Mouse (Mus musculus) lung, postnatal 0 days (tissue): ENCODE data around the gene Plaur. TPM values are rescaled to one million over a fixed set of nuclear protein-coding genes. Genes with fewer than 3 reads are reported as not detected.

Experiments used
- ATAC-seq: fragments of 200-750 bp; cut with Nextera tagmentation; 2 replicates; pipeline ENCODE4 v1.8.0; 2017; ENCODE audit warnings: moderate library complexity
- DNase-seq: peaks from one replicate; pipeline ENCODE4 v3.0.0-alpha.2; 2016; ENCODE audit warnings: low spot score
- H3K27ac ChIP-seq: fragments of 300-500 bp; sonication (generic); 2 replicates; pipeline ENCODE4 v1.5.1; 2014; ENCODE audit warnings: antibody characterized with exemption, mild to moderate bottlenecking, low read length, mixed read lengths
- H3K27me3 ChIP-seq: fragments of 300-500 bp; sonication (generic); replicated peaks from 2 replicates; pipeline ENCODE4 v1.6.1; 2014; ENCODE audit warnings: low read length, mixed read lengths; ENCODE audit not compliant: insufficient read depth
- H3K36me3 ChIP-seq: fragments of 300-500 bp; sonication (generic); 2 replicates; pipeline ENCODE4 v1.6.1; 2014; ENCODE audit warnings: low read length, mixed read lengths; ENCODE audit not compliant: insufficient read depth
- H3K4me1 ChIP-seq: fragments of 300-500 bp; sonication (generic); 2 replicates; pipeline ENCODE4 v1.6.1; 2014; ENCODE audit warnings: antibody characterized with exemption, low read depth, low read length, mixed read lengths; ENCODE audit not compliant: insufficient read depth
- H3K4me2 ChIP-seq: fragments of 300-500 bp; sonication (generic); replicated peaks from 2 replicates; pipeline ENCODE4 v1.6.1; 2014; ENCODE audit warnings: low read depth, mild to moderate bottlenecking, low read length, moderate library complexity, mixed read lengths
- H3K4me3 ChIP-seq: fragments of 300-500 bp; sonication (generic); 2 replicates; pipeline ENCODE4 v1.5.1; 2014; ENCODE audit warnings: low read depth, low read length
- H3K9ac ChIP-seq: fragments of 300-500 bp; sonication (generic); replicated peaks from 2 replicates; pipeline ENCODE4 v1.6.1; 2014; ENCODE audit warnings: low read depth, mild to moderate bottlenecking
- H3K9me3 ChIP-seq: fragments of 300-500 bp; sonication (generic); 2 replicates; pipeline ENCODE4 v1.6.1; 2016; ENCODE audit warnings: low read length, mixed read lengths
- CTCF ChIP-seq: IDR thresholded peaks from 2 replicates; pipeline ENCODE4 v1.5.1; 2016; ENCODE audit warnings: antibody characterized with exemption, mild to moderate bottlenecking
- EP300 ChIP-seq: IDR thresholded peaks from 2 replicates; pipeline ENCODE4 v1.6.1; 2016; ENCODE audit warnings: antibody characterized with exemption, mild to moderate bottlenecking, control low read depth
- WGBS: fragments of 180-500 bp; shearing (Covaris S2); extraction: QIAGEN DNeasy Blood & Tissue Kit; methylation state at CpG from one replicate; pipeline ENCODE4 v1.1.7; 2014; 5-methylcytosine and 5-hydroxymethylcytosine counted together
- polyA plus RNA-seq: library from polyadenylated mRNA; unstranded; fragments of >200 nt; fragmentation: Nextera tagmentation; extraction: Ambion mirVana; gene quantifications from 2 replicates; pipeline ENCODE4 v1.2.1, GENCODE M21; 2015

Gene Plaur
- polyA plus RNA-seq, 1 experiment from 2014 or later: 72.0 TPM

GRCm38 (mm10) chr7:24461376-24462051 lies 770 bp upstream of the Plaur start:
- ATAC-seq (peak; percentile 36), DNase-seq (peak; percentile 75)
- WGBS: 22% methylated on average over 14 of the region's 14 CpGs
- Histone ChIP-seq H3K4me3 (no peak overlapping the region), H3K9ac (no peak overlapping the region), H3K36me3 (no peaks in the 10 kb centered on the region), H3K27me3 (no peaks in the 10 kb centered on the region), H3K4me2 (peak overlapping the region; percentile 53), H3K4me1 (peaks cover 7% of the 10 kb centered on the region), H3K9me3 (no peaks in the 10 kb centered on the region), H3K27ac (peak overlapping the region; percentile 94)
- TF ChIP-seq EP300 (peak; percentile 97), CTCF (no peak)

- Histone ChIP-seq H3K9me3 (no peaks in the 10 kb centered on the region), H3K4me2 (no peak overlapping the region), H3K9ac (no peak overlapping the region), H3K27ac (no peak overlapping the region), H3K4me3 (no peak overlapping the region), H3K4me1 (peaks cover 5% of the 10 kb centered on the region), H3K27me3 (no peaks in the 10 kb centered on the region), H3K36me3 (no peaks in the 10 kb centered on the region)
- DNase-seq (no peak), ATAC-seq (no peak)
- 90% methylated on average over 6 of the region's 6 CpGs for WGBS
- TF ChIP-seq EP300 (no peak), CTCF (no peak)
Measured at GRCm38 (mm10) chr7:24466835-24467234, 4.6 kb downstream of the Plaur start.

- DNase-seq: no peak
- no peak overlapping the region for H3K4me2 ChIP-seq
- no peak overlapping the region for H3K4me3 ChIP-seq
- TF ChIP-seq CTCF (no peak), EP300 (no peak)
- no peak overlapping the region for H3K9ac ChIP-seq
- no peaks in the 10 kb centered on the region for H3K27me3 ChIP-seq
- peaks cover 6% of the 10 kb centered on the region; the same call in 1 of the 2 replicates for H3K36me3 ChIP-seq
- no peak overlapping the region for H3K27ac ChIP-seq
- ATAC-seq: no peak
- H3K4me1 ChIP-seq: no peaks in the 10 kb centered on the region
- H3K9me3 ChIP-seq: no peaks in the 10 kb centered on the region
- WGBS: 80% methylated on average over 5 of the region's 5 CpGs
Measured at GRCm38 (mm10) chr7:24467886-24468285, 5.6 kb downstream of the Plaur start.

GRCm38 (mm10) chr7:24469126-24469525 lies 6.8 kb downstream of the Plaur start:
- H3K4me1 ChIP-seq: no peaks in the 10 kb centered on the region
- no peak for TF ChIP-seq EP300
- TF ChIP-seq CTCF: peak; percentile 69
- no peak for ATAC-seq
- WGBS: 90% methylated on average over 3 of the region's 3 CpGs
- no peak overlapping the region for H3K9ac ChIP-seq
- H3K27ac ChIP-seq: no peak overlapping the region
- peaks cover 9% of the 10 kb centered on the region; the same call in 1 of the 2 replicates for H3K36me3 ChIP-seq
- H3K4me3 ChIP-seq: no peak overlapping the region
- no peak for DNase-seq
- H3K9me3 ChIP-seq: no peaks in the 10 kb centered on the region
- H3K27me3 ChIP-seq: no peaks in the 10 kb centered on the region
- H3K4me2 ChIP-seq: no peak overlapping the region

GRCm38 (mm10) chr7:24470356-24470755 lies 8.1 kb downstream of the Plaur start:
- Histone ChIP-seq H3K4me2 (no peak overlapping the region), H3K4me1 (no peaks in the 10 kb centered on the region), H3K9me3 (no peaks in the 10 kb centered on the region), H3K27me3 (no peaks in the 10 kb centered on the region), H3K27ac (no peak overlapping the region), H3K4me3 (no peak overlapping the region), H3K9ac (no peak overlapping the region), H3K36me3 (peaks cover 9% of the 10 kb centered on the region; the same call in 1 of the 2 replicates)
- 88% methylated on average over 7 of the region's 7 CpGs for WGBS
- TF ChIP-seq EP300: no peak
- TF ChIP-seq CTCF: no peak
- ATAC-seq (0 out of 2 replicates have a peak, but pooled peaks have one; percentile 31), DNase-seq (peak; percentile 50)

GRCm38 (mm10) chr7:24472442-24472841 lies 10.2 kb downstream of the Plaur start:
- Histone ChIP-seq H3K4me1 (no peaks in the 10 kb centered on the region), H3K4me3 (no peak overlapping the region), H3K27ac (no peak overlapping the region), H3K9ac (no peak overlapping the region), H3K27me3 (no peaks in the 10 kb centered on the region), H3K4me2 (no peak overlapping the region), H3K36me3 (peaks cover 9% of the 10 kb centered on the region; the same call in 1 of the 2 replicates), H3K9me3 (no peaks in the 10 kb centered on the region)
- WGBS: 66% methylated on average over 6 of the region's 6 CpGs
- no peak for TF ChIP-seq CTCF
- TF ChIP-seq EP300: no peak
- ATAC-seq: no peak
- DNase-seq: no peak
